In the genomic region with DNA sequence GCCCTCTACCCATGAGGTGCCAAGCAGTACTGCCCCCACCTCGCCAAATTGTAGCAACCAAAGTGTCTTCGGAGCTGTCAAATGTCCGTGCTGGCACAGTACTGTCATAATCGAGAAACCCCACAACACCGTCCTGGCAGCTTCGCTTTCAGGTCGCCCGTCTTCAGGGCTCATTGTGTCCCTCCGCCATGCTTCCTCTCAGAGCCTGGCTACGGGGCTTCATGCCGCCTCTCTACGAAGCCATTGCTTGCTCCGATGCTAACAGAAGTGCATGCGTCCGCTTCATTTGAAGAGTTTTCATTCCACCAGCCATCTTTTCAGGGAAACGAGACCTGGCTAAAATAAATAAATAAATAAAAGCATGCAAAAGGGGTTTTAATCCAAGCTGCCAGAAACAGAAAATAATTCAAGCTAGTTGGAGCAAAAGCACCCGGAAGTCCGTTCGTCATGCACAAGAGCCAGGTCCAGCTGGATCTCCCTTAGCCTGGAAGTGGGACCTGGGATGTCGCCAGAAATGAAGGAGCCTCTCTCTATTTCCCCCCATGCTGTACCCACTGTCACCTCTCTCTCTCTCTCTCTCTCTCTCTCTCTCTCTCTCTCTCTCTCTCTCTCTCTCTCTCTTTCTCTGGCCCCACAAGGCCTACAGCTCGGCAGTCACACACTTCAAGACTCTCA, we compare ENCODE assay signal across 18 mouse cellular contexts. TPM values are rescaled to one million over a fixed set of nuclear protein-coding genes. Genes with fewer than 3 reads are reported as not detected.
"Had no signal": no experiment of that assay in that cellular context is flagged by ENCODE, and none has a peak within 500 bp of the region (broad histone marks: within the 10 kb centered on the region; RNA-seq: fewer than 3 reads in every experiment).

No protein-coding gene starts in this region.

- H3K36me3 ChIP-seq: midbrain, embryonic 12.5 days; midbrain, embryonic 15.5 days; neural tube, embryonic 13.5 days; neural tube, embryonic 15.5 days had no signal

- H3K27ac ChIP-seq: liver, embryonic 14.5 days; midbrain, embryonic 15.5 days; neural tube, embryonic 13.5 days; neural tube, embryonic 15.5 days had no signal

- H3K4me3 ChIP-seq: midbrain, embryonic 12.5 days; midbrain, embryonic 15.5 days; myocyte; neural tube, embryonic 13.5 days; neural tube, embryonic 15.5 days had no signal

- H3K9ac ChIP-seq: liver, embryonic 14.5 days; lung, embryonic 14.5 days; midbrain, embryonic 12.5 days; midbrain, embryonic 15.5 days; neural tube, embryonic 13.5 days; neural tube, embryonic 15.5 days had no signal

- H3K4me2 ChIP-seq: lung, embryonic 14.5 days; midbrain, embryonic 12.5 days; midbrain, embryonic 15.5 days; neural tube, embryonic 13.5 days; neural tube, embryonic 15.5 days had no signal

- DNase-seq: lung, adult 18-20 months; lung, embryonic 14.5 days; lung, postnatal 10 days; lung, postnatal 4 days; right cerebral cortex, adult 18-20 months; right cerebral cortex, postnatal 25 days; right cerebral cortex, postnatal 4 days; spleen, adult 18-20 months; thymus, adult 18-20 months; thymus, postnatal 14 days; thymus, postnatal 36 days had no signal

- H3K9me3 ChIP-seq: midbrain, embryonic 12.5 days; midbrain, embryonic 15.5 days; neural tube, embryonic 13.5 days; neural tube, embryonic 15.5 days had no signal

- H3K27me3 ChIP-seq: midbrain, embryonic 12.5 days; midbrain, embryonic 15.5 days; neural tube, embryonic 13.5 days; neural tube, embryonic 15.5 days had no signal

RNA-seq across cellular contexts. Expression of a gene that starts 15.1 kb away (rescaled TPM):
- total RNA-seq: megakaryocyte, adult 5-6 weeks had no signal
- polyA plus RNA-seq: lung, embryonic 14.5 days; myocyte had no signal
